Mouse (Mus musculus): ENCODE results near the gene Usp5.
A peak's percentile ranks its signal among the peaks of the same experiment; 100 is the strongest.

The Usp5 gene

DNA sequence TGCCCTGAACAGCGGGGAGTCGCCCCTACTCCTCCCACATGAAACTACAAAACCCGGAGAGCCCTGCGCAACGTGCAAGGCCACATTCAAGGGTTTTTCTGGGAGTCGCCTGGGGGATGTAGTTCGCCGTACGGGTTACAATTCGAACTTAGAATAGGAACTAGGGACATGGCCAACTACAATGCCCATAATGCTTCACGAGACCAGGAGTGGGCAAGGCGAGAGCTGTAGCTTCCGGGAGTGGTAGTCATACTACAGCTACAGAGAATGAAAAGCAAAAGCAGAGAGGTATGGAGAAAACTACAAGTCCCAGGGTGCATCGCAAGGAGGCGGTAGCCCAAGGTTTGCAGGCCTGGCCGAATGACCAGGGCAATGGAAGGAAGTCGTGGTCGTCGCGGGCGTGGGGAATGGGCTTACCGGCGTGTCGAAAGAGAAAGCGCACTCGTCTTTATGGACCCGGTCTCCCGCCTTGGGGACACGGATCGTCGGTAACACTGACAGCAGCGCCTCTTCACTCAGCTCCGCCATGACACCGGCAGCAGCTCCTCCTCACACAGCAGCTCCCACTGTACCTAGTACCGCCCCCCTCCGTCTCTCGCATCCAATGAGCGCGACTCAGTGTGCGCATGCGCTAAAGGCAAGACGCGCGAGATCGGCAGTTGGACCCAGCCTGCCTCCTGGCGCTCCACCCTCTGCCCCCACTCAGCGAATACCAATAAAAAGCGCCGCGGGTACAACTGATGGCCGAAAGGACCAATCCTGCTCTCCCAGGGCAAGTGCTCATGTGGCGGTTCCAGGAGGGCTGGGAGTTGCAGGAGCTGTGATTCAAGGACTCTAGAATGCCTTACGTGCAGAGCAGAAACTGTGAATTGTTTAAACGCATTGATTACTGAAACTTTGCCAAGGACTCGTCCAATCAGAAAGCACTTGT lies at the start of gene Usp5, which contains the start of gene Cdca3:
Gene Usp5 (minus strand): TSS at position 617 of the 931 bp plus-strand sequence.
Gene Cdca3 (plus strand): TSS at position 680 of the 931 bp plus-strand sequence.
- Histone ChIP-seq H3K36me3 (ENCODE audit: control insufficient read depth, insufficient read depth, low read length, poor library complexity, severe bottlenecking) (peaks cover 2% of the 10 kb centered on the region), H3K27me3 (ENCODE audit: control insufficient read depth, insufficient read depth, low read length, poor library complexity, severe bottlenecking) (no peaks in the 10 kb centered on the region)
- DNase-seq (ENCODE audit: low read depth, low spot score) = peak; percentile 99

DNA sequence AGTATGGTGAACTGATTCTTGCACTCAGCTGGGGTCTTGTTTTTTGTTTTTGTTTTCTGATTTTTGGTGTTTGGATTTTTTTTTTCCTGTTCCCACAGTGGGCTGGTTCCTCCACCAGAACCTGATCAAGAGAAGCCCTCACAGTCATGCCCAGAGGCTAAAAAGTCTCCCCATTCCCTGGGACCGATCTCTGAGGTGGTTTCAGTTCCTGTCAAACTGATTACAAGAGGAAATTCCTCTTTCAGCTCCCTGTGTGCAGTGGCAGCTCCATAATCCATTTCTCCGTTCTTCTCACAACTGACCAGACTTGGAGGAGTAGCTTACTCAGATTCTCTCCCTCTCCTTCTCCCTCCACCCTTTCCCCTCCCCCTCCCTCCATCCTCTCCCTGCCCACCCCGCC lies 45.1 kb upstream of the Usp5 start:
- no peaks in the 10 kb centered on the region for H3K27me3 ChIP-seq (ENCODE audit: control insufficient read depth, insufficient read depth, low read length, poor library complexity, severe bottlenecking)
- no peaks in the 10 kb centered on the region for H3K36me3 ChIP-seq (ENCODE audit: control insufficient read depth, insufficient read depth, low read length, poor library complexity, severe bottlenecking)
- DNase-seq (ENCODE audit: low read depth, low spot score) = no peak

DNA sequence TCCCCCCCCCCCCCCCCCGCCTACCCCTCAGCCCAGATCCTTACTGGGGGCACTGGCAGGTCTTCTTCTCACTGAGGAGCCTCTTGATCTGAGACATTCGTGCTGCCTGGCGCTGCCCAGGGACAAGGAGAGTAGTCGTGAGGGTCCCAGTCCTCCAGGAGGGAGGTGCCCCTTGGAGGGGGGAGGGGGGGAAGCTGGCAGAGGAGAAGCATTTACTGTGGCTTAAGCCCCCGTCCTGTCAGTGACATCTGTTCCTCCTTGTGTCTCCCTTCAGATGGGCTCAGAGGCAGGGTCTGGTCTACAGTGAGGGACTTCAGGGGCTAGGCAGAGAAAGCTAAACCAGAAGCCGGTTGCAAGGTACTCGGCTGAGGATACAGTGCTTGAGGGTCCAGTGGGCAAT lies 37.3 kb upstream of the Usp5 start:
- no peak for DNase-seq (ENCODE audit: low read depth, low spot score)
- Histone ChIP-seq H3K27me3 (ENCODE audit: control insufficient read depth, insufficient read depth, low read length, poor library complexity, severe bottlenecking) (peaks cover 2% of the 10 kb centered on the region; the same call in 1 of the 2 replicates), H3K36me3 (ENCODE audit: control insufficient read depth, insufficient read depth, low read length, poor library complexity, severe bottlenecking) (no peaks in the 10 kb centered on the region)

DNA sequence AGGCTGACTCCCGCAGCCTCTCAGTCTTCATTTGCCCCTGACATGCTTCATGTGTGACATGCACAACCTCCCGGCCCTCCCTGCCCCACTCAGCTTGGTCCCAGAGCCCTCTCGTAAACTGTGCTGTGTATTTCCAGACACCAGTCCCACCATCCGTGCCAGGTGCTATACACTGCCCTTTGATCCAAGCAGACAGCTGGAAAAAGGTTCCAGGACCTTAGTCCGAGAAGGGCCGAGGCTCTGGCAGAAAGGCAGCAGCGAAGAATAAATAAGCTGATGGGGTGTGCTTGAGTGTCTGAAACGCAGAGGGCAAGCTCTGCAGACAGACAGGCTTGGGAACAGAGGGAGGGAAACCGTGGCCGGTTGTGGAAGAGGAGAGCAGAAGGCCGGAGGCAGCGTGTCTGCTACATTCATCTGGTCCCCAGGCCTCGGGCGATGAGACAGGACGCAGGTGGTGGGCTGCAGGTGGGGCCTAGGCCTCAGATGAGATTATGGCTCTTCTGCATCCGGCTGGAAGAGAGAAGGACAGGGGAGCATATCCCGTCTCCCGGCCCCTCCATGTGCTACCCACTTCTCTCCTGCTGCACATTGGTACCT lies 36.6 kb upstream of the Usp5 start:
- DNase-seq (ENCODE audit: low read depth, low spot score) = no peak
- Histone ChIP-seq H3K27me3 (ENCODE audit: control insufficient read depth, insufficient read depth, low read length, poor library complexity, severe bottlenecking) (peaks cover 2% of the 10 kb centered on the region; the same call in 1 of the 2 replicates), H3K36me3 (ENCODE audit: control insufficient read depth, insufficient read depth, low read length, poor library complexity, severe bottlenecking) (no peaks in the 10 kb centered on the region)

DNA sequence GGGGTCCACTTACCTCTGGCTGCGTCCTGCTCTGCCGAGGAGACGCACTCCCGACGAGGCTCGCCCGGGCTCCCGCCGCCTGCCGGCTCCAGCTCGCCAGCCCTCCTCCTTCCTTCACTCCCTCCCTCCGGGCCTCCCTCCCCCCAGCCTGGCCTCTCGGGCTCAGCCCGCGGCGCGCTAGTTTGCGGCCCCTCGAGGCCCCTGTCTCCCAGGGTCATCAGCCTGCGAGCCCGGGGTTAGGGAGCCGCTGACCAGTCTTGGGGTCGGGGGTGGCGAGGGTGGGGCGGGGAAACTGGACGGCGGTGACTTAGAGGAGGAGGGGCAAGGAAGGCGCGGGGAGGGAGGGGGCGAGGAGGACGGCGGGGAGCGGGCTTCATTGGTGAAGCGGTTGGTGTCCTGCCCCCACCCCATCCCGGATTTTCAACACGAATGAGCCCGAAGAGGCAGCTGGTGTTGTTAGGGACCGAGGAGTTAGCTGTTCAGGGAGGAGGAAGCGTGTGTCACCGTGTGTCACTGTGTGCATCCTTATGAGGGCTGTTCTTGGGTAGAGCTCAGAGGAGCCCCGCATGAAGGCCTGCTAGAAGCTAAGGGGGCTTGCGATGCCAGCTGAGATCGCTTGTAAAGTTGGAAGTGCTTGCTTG lies 34.5 kb upstream of the Usp5 start, which contains the start of gene Gpr162:
Gene Gpr162 (minus strand): TSS at position 326 of the 641 bp plus-strand sequence.
- peak; percentile 30 for DNase-seq (ENCODE audit: low read depth, low spot score)
- H3K27me3 ChIP-seq (ENCODE audit: control insufficient read depth, insufficient read depth, low read length, poor library complexity, severe bottlenecking) = peaks cover 2% of the 10 kb centered on the region; the same call in 1 of the 2 replicates
- no peaks in the 10 kb centered on the region for H3K36me3 ChIP-seq (ENCODE audit: control insufficient read depth, insufficient read depth, low read length, poor library complexity, severe bottlenecking)

DNA sequence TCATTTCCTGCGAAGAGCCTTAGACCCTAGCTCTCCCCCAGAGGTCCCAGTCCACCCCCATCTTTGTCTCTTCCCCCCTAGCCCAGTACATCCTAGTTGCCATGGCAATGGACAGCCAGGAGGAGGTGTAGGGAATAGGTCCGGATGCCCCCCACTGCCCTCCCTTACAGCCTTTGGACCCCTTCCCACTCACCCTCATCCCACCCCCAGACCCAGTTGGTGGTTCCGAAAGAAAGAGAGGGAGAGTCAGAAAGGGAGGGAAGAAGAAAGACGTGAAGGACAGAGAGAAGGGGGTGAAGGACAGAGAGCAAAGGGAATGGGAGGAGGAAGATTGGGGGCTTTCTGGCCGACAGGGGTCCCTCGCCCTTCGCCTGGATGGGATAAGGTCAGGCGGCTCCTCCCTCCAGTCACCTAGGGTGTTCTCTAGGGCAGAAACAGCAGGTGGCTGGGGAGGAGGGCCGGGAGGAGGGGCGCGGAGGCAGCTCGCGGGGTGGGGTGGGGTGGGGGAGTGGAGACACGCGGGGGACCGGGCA lies 33.9 kb upstream of the Usp5 start:
- Histone ChIP-seq H3K36me3 (ENCODE audit: control insufficient read depth, insufficient read depth, low read length, poor library complexity, severe bottlenecking) (no peaks in the 10 kb centered on the region), H3K27me3 (ENCODE audit: control insufficient read depth, insufficient read depth, low read length, poor library complexity, severe bottlenecking) (peaks cover 2% of the 10 kb centered on the region; the same call in 1 of the 2 replicates)
- DNase-seq (ENCODE audit: low read depth, low spot score) = no peak

DNA sequence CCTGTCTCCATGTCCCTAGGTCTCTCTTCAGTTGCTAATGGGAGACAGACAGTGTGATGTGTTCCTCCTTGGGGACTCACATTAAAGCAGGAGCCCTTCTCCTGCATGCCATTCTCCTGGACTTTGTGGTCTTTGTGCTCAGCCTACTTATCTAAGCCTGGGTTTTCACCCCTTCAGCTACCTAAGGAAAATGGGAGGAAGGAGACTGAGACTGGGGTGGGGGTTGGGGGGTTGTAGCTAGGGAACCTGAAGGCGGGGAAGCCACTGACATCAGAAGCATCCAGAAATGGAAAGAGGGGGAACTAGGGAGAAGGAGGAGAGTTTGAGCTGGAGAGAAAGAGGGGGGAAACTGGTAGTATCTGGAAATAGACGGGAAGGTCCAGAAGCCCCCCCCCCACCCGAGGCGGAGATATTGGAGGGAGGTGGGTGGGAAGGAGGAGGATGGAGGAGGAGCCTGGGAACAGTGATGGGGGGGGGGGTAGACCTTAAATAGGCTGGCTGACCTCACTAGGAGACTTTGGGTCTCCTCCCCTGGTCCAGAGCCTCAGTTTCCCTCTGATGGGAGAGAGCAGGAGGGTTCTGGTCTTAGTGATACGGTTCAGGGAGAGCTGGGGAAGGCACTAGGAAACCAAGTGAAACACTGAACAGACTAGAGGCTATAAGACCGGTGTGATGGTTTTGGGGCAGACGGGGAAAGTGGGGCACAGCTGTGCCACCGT lies 33.3 kb upstream of the Usp5 start:
- no peak for DNase-seq (ENCODE audit: low read depth, low spot score)
- no peaks in the 10 kb centered on the region for H3K36me3 ChIP-seq (ENCODE audit: control insufficient read depth, insufficient read depth, low read length, poor library complexity, severe bottlenecking)
- H3K27me3 ChIP-seq (ENCODE audit: control insufficient read depth, insufficient read depth, low read length, poor library complexity, severe bottlenecking) = peaks cover 2% of the 10 kb centered on the region; the same call in 1 of the 2 replicates

DNA sequence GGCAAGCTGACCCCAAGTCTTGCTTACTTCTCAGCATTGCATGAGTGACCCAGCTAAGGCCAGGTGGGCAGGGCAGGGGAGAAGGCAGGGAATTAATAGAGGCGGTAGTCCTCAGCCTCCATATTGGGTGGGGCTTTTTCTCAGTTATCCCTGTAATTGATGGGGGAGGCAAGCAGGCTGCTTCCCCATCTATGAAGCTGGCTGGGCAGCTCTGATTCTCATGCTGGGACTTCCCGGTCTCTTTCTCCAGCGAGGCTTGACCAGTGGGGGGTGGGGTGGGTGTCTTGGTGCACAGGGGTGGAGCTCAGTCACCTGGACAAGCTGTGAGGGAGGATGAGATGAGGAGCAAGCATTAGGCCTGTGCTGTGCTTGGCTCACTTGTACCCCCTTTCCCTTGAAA lies 32.5 kb upstream of the Usp5 start:
- DNase-seq (ENCODE audit: low read depth, low spot score) = no peak
- Histone ChIP-seq H3K36me3 (ENCODE audit: control insufficient read depth, insufficient read depth, low read length, poor library complexity, severe bottlenecking) (no peaks in the 10 kb centered on the region), H3K27me3 (ENCODE audit: control insufficient read depth, insufficient read depth, low read length, poor library complexity, severe bottlenecking) (peaks cover 4% of the 10 kb centered on the region; the same call in 1 of the 2 replicates)

DNA sequence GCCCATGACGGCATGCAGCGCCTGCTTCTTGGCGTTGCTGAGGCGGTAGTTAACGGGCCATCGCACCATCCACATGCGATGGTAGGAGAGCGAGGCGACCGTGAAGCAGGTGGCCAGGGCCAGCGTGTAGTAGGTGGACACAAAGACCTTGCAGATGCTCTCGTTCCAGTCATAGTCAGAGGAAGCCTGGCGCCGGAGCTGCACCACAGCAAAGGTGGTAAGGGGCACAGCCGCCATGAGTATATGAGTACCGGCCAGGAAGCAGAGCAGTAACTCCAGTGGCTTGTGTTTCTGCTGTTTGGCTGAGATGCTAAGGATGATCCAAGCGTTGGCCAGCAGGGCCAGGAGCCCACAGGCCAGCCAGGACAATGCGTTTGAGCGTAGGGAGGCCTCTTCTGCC lies 32.0 kb upstream of the Usp5 start:
- H3K36me3 ChIP-seq (ENCODE audit: control insufficient read depth, insufficient read depth, low read length, poor library complexity, severe bottlenecking) = no peaks in the 10 kb centered on the region
- peaks cover 4% of the 10 kb centered on the region; the same call in 1 of the 2 replicates for H3K27me3 ChIP-seq (ENCODE audit: control insufficient read depth, insufficient read depth, low read length, poor library complexity, severe bottlenecking)
- no peak for DNase-seq (ENCODE audit: low read depth, low spot score)

DNA sequence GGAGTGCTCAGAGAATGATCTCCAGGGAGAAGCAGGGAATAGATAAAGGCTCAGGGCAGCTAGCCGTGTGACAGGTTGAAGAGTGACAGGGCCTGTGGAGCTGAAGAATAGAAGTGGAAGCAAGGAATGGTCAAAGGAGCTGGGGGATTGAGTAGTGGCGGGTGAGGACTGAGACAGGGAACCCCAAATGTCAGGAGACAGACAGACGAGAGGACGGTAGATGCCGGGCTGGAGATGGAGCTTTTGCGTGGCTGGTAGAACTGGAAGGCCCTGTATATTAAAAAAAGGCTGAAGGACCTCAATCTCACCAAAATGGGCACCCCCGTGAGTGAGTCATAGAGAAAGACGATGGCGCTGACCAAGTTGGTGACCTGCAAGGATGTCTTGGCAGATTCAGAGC lies 31.2 kb upstream of the Usp5 start:
- H3K27me3 ChIP-seq (ENCODE audit: control insufficient read depth, insufficient read depth, low read length, poor library complexity, severe bottlenecking) = peaks cover 7% of the 10 kb centered on the region
- no peak for DNase-seq (ENCODE audit: low read depth, low spot score)
- H3K36me3 ChIP-seq (ENCODE audit: control insufficient read depth, insufficient read depth, low read length, poor library complexity, severe bottlenecking) = no peaks in the 10 kb centered on the region

DNA sequence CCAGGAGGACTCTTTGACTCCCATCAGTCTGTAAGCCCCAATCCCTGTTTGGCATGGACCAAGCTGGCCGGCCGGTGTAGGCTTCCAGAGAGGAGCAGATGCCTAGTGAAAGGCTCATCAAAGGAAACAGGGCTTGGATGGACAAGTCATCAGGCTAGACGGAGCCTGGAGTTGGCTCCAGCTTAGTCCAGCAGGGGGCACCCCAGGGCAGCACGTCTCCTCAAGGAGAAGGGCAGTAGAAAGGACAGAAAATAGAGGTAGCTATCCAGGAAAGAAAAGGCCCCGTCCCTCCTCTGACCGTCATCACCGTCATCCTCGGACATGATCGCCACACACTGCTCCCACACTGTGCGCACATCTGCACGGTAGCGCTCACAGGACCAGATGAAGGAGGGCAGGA lies 30.4 kb upstream of the Usp5 start:
- Histone ChIP-seq H3K27me3 (ENCODE audit: control insufficient read depth, insufficient read depth, low read length, poor library complexity, severe bottlenecking) (peaks cover 7% of the 10 kb centered on the region), H3K36me3 (ENCODE audit: control insufficient read depth, insufficient read depth, low read length, poor library complexity, severe bottlenecking) (no peaks in the 10 kb centered on the region)
- peak; percentile 83 for DNase-seq (ENCODE audit: low read depth, low spot score)

DNA sequence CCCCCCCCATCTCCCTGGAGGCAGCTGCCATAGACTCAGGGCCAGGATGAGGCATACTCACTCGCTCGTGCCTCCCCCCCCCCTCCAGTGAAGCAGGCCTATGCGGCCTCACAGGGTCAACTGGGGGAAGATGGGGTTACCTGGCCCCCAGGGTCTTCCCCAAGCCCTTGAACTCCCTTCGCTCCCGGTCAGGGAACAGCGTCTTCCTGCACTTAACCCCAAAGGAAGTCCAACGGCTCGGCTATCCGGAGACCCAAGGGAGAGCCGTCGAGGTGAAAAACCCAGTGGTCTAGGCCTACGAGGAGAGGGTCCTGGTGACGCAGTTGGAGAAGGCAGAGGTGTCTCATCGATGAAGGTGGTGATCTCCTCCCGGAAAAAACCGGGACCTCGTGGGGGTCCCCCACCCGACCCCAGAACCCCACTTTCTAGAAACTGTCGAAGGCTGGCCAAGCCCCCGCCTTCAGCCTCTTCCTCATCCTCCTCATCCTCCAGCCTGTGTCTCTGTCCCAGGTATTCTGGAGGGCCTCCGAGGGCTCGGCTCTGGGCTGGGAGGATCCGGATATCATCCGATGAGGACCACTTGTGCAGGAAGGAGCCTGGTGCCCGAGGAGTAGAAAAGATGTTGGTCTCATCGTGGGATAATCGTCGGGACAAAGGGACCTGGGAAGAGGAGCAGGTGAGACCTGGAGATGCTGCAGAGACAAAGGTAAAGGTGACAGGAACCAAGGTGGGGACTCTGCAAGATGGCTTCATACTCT lies 29.5 kb upstream of the Usp5 start:
- no peak for DNase-seq (ENCODE audit: low read depth, low spot score)
- Histone ChIP-seq H3K36me3 (ENCODE audit: control insufficient read depth, insufficient read depth, low read length, poor library complexity, severe bottlenecking) (no peaks in the 10 kb centered on the region), H3K27me3 (ENCODE audit: control insufficient read depth, insufficient read depth, low read length, poor library complexity, severe bottlenecking) (peaks cover 7% of the 10 kb centered on the region)

DNA sequence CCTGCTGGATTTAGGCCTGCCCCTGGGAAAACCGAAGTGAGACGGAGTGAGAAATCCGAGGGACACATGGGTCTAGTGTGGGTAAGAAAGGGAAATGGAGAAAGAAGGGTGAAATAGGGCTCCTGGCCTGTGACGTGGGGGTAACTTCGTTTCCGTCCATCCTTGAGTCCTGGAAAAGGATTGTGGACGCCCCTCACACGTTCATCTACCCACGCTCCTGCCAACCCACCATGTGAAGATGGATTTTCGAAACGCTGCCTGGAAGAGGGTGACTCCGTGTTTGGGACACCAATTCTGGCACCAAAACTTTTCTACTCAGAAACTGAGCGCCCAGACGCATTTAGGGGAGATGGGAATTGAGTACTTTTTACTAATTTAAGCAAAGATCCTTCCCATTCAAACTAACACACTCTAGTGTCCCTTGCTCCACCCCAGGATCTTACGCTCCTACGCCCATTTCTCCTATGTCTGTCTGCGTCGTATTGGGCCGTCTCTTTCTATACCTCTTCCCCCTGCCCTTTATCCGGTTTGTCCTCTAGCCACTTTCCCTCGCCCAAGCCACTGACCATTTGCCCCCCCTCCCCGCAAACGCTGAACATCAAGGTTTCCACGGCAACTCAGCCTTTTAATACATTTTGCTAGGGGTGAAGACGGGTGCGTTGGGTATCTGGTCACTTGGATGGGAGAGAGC lies 28.7 kb upstream of the Usp5 start:
- Histone ChIP-seq H3K27me3 (ENCODE audit: control insufficient read depth, insufficient read depth, low read length, poor library complexity, severe bottlenecking) (peaks cover 7% of the 10 kb centered on the region), H3K36me3 (ENCODE audit: control insufficient read depth, insufficient read depth, low read length, poor library complexity, severe bottlenecking) (no peaks in the 10 kb centered on the region)
- DNase-seq (ENCODE audit: low read depth, low spot score) = no peak

Data from splenic B cell, adult 2 months (primary cell).